Mouse (Mus musculus): ENCODE data around the gene Hdgfl2.

DNA sequence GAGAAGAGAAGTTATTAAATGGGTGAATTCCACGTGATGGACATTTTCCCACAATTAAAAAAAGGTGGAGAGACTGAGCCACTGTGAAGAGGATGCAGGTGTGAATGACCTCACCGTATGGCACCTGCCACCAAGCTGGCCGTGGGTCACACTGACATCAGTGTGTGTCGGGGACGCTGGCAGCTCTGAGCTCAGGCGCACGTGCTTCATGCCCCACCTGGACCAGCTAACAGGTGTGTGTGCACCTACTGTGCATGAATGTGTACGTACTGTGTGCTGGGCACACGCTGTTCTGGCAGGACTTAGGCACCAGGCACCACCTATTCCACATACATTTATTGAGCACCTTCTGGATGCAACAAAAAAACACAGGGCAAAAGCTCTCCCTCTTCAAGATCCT is 65.1 kb downstream of the Hdgfl2 start:
- TF ChIP-seq GATA1 (IDR thresholded peaks at IDR 0.05; ENCODE audit: borderline replicate concordance, low read length), result no peak
- TF ChIP-seq FLI1 (IDR thresholded peaks at IDR 0.05; ENCODE audit: low read length), result no peak
